Mouse (Mus musculus) forebrain, embryonic 12.5 days (tissue): ENCODE results near the gene 4921504E06Rik. TPM values are rescaled to one million over a fixed set of nuclear protein-coding genes. Genes with fewer than 3 reads are reported as not detected.

Source experiments
- ATAC-seq: fragments of 200-750 bp; cut with Nextera tagmentation; 2 replicates; pipeline ENCODE4 v1.8.0; 2017; ENCODE audit warnings: moderate TSS enrichment; ENCODE audit not compliant: low FRiP score
- H3K27ac ChIP-seq: fragments of 300-500 bp; sonication (generic); 2 replicates; pipeline ENCODE4 v1.5.1; 2016; ENCODE audit warnings: mild to moderate bottlenecking
- H3K27me3 ChIP-seq: fragments of 300-500 bp; sonication (generic); 2 replicates; pipeline ENCODE4 v1.6.1; 2016; ENCODE audit warnings: mild to moderate bottlenecking
- H3K36me3 ChIP-seq: fragments of 300-500 bp; sonication (generic); replicated peaks from 2 replicates; pipeline ENCODE4 v1.6.1; 2016; ENCODE audit warnings: mild to moderate bottlenecking
- H3K4me1 ChIP-seq: fragments of 300-500 bp; sonication (generic); 2 replicates; pipeline ENCODE4 v1.6.1; 2016
- H3K4me2 ChIP-seq: fragments of 300-500 bp; sonication (generic); 2 replicates; pipeline ENCODE4 v1.6.1; 2016; ENCODE audit warnings: mild to moderate bottlenecking, moderate library complexity
- H3K4me3 ChIP-seq: fragments of 300-500 bp; sonication (generic); replicated peaks from 2 replicates; pipeline ENCODE4 v1.5.1; 2016; ENCODE audit warnings: mild to moderate bottlenecking
- H3K9ac ChIP-seq: fragments of 300-500 bp; sonication (generic); 2 replicates; pipeline ENCODE4 v1.6.1; 2016; ENCODE audit warnings: mild to moderate bottlenecking
- H3K9me3 ChIP-seq: fragments of 300-500 bp; sonication (generic); 2 replicates; pipeline ENCODE4 v1.6.1; 2016
- WGBS: fragments of 180-500 bp; shearing (Covaris S2); methylation state at CpG from one replicate; pipeline ENCODE4 v1.1.7; 2016; 5-methylcytosine and 5-hydroxymethylcytosine counted together
- polyA plus RNA-seq: library from polyadenylated mRNA; unstranded; fragments of >200 nt; fragmentation: Nextera tagmentation; extraction: Ambion mirVana; gene quantifications from 2 replicates; pipeline ENCODE4 v1.2.1, GENCODE M21; 2016

Gene 4921504E06Rik
- polyA plus RNA-seq, 1 experiment from 2014 or later: not detected

GRCm38 (mm10) chr2:19461940-19462339 is 91.8 kb downstream of the 4921504E06Rik start:
- Histone ChIP-seq H3K4me1 (no peaks in the 10 kb centered on the region; the same call in 1 of the 2 replicates), H3K9ac (no peak overlapping the region), H3K27me3 (peaks cover 18% of the 10 kb centered on the region), H3K4me2 (no peak overlapping the region), H3K36me3 (no peaks in the 10 kb centered on the region), H3K9me3 (no peaks in the 10 kb centered on the region), H3K27ac (no peak overlapping the region), H3K4me3 (no peak overlapping the region)
- ATAC-seq: no peak
- WGBS: 43% methylated on average over 2 of the region's 2 CpGs

DNA sequence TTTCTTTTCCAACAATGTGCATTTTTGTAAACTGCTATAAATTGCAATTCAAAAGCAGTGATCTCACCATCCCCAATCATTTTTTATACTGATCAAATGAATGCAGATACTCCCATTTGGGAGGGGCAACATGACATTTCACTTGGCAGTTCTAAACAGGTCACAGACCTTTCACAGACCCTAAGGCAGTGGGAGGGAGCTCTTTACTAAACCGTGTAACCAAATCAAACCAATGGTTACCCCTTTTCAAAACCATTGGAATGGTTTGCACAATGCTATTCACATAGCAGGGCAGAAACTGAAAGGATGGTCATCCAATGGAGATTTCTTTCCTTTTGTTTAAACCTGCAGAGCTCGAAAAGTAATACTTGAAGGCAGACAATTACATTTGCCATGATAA is 94.9 kb downstream of the 4921504E06Rik start:
- no peak for ATAC-seq
- no peak overlapping the region for H3K9ac ChIP-seq
- peaks cover 7% of the 10 kb centered on the region for H3K4me1 ChIP-seq
- no peak overlapping the region for H3K4me3 ChIP-seq
- no peak overlapping the region for H3K27ac ChIP-seq
- peaks cover 49% of the 10 kb centered on the region for H3K27me3 ChIP-seq
- 11% methylated on average over 2 of the region's 2 CpGs for WGBS
- no peaks in the 10 kb centered on the region for H3K36me3 ChIP-seq
- H3K4me2 ChIP-seq: no peak overlapping the region
- H3K9me3 ChIP-seq: no peaks in the 10 kb centered on the region

DNA sequence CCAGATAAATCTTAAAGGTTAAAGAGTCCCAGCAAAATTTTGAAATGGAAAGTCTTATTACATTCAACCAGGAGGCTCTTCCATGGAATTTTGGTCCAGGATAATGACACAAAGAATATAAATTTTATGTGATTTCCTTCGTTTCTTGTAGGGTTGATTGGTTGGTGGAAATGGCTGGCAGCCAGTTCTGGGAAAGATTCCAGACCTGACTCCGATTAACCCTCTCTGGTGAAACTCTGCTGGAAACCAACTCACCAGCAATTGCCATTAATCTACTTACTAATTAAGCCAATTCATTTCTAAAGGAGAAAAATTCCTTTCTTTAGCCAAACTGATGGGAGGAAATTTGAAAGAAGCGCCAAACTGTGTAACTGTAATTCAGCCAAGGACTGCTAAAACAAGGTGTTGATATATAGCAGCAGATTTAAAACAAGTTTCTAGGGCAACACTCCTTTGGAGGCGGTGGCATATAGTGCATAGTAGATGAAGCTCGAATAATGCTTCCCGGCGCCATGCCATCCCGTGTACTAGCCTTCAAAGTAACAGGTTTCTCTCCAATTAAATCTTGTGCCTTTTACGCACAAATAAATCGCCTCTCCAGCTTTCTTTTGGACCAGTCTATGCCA is 97.7 kb downstream of the 4921504E06Rik start:
- peak; percentile 79; the same call in 1 of the 2 replicates for ATAC-seq
- no peak overlapping the region for H3K9ac ChIP-seq
- H3K9me3 ChIP-seq: no peaks in the 10 kb centered on the region
- H3K36me3 ChIP-seq: no peaks in the 10 kb centered on the region
- no peak overlapping the region for H3K27ac ChIP-seq
- H3K4me3 ChIP-seq: no peak overlapping the region
- peaks cover 74% of the 10 kb centered on the region for H3K27me3 ChIP-seq
- WGBS: 3% methylated on average over 10 of the region's 10 CpGs
- peaks cover 17% of the 10 kb centered on the region for H3K4me1 ChIP-seq
- H3K4me2 ChIP-seq: no peak overlapping the region

- H3K27me3 ChIP-seq: peaks cover 81% of the 10 kb centered on the region
- no peaks in the 10 kb centered on the region for H3K9me3 ChIP-seq
- 1% methylated on average over 5 of the region's 5 CpGs for WGBS
- H3K4me2 ChIP-seq: no peak overlapping the region; the same call in 1 of the 2 replicates
- H3K36me3 ChIP-seq: no peaks in the 10 kb centered on the region
- no peak overlapping the region for H3K4me3 ChIP-seq
- no peak overlapping the region for H3K9ac ChIP-seq
- peaks cover 17% of the 10 kb centered on the region for H3K4me1 ChIP-seq
- no peak for ATAC-seq
- H3K27ac ChIP-seq: no peak overlapping the region
These were observed 98.5 kb downstream of the 4921504E06Rik start for GRCm38 (mm10) chr2:19455228-19455627.

DNA sequence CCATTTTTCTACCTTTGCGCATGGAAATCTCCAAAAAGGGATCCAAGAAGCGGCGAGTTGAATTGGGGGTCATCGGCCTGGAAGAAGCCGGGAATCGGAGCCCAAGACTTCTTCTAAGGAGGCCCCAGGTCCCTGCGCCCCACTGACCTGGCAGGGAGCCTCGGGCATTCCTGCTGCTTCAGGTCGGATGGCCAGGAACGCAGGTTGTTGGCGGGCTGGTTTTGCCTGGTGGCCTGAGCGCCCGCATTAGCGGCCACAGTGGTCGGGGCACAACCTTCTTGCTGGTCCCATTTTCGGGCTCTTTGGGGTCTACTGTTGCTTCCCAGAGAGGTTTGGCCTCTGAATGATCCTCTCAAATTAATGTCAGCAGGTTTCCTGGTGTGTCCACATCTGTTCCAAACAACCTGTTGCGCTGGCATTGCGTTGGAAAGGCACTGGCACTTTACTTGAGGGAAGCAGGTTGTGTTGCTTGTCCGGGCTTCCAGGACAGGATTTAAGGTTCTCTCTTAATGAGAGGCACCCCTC is 101.1 kb downstream of the 4921504E06Rik start:
- Histone ChIP-seq H3K4me3 (no peak overlapping the region), H3K9me3 (no peaks in the 10 kb centered on the region), H3K9ac (no peak overlapping the region), H3K27me3 (peaks cover 100% of the 10 kb centered on the region), H3K4me1 (peaks cover 25% of the 10 kb centered on the region), H3K4me2 (peak overlapping the region; percentile 24; the same call in 1 of the 2 replicates), H3K27ac (no peak overlapping the region), H3K36me3 (no peaks in the 10 kb centered on the region)
- ATAC-seq: no peak
- WGBS: 2% methylated on average over 19 of the region's 19 CpGs

- H3K4me2 ChIP-seq: no peak overlapping the region
- ATAC-seq: no peak
- peaks cover 97% of the 10 kb centered on the region for H3K27me3 ChIP-seq
- H3K9me3 ChIP-seq: no peaks in the 10 kb centered on the region
- no peak overlapping the region for H3K4me3 ChIP-seq
- 23% methylated on average over 4 of the region's 4 CpGs for WGBS
- no peaks in the 10 kb centered on the region for H3K36me3 ChIP-seq
- H3K4me1 ChIP-seq: peaks cover 40% of the 10 kb centered on the region
- H3K9ac ChIP-seq: no peak overlapping the region
- H3K27ac ChIP-seq: no peak overlapping the region
These were observed 104.4 kb downstream of the 4921504E06Rik start for GRCm38 (mm10) chr2:19449308-19449707.

GRCm38 (mm10) chr2:19448042-19448700 is 105.5 kb downstream of the 4921504E06Rik start:
- no peaks in the 10 kb centered on the region for H3K9me3 ChIP-seq
- peak; percentile 53 for ATAC-seq
- H3K4me1 ChIP-seq: peaks cover 34% of the 10 kb centered on the region
- peaks cover 97% of the 10 kb centered on the region for H3K27me3 ChIP-seq
- peak overlapping the region; percentile 51 for H3K4me2 ChIP-seq
- no peak overlapping the region for H3K27ac ChIP-seq
- peak overlapping the region; percentile 22 for H3K4me3 ChIP-seq
- no peak overlapping the region for H3K9ac ChIP-seq
- no peaks in the 10 kb centered on the region for H3K36me3 ChIP-seq
- under 1% methylated on average over 28 of the region's 31 CpGs for WGBS

DNA sequence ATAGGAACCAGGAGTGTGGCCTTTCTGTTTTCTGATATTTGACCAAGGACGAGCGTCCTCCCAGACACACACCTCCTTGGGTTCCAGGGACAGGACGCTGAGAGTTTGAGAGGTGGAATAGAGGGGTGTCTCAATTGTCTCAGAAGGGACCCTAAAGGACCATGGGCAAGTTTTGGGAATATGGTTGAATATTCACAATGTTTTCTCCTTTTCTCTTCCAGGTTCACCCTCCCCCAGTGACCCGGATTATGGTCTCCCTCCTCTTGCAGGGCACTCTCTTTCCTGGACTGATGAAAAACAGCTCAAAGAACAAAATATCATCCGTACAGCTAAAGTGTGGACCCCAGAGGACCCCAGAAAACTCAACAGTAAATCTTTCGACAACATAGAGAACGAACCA is 107.0 kb downstream of the 4921504E06Rik start:
- Histone ChIP-seq H3K27ac (no peak overlapping the region), H3K27me3 (peaks cover 97% of the 10 kb centered on the region), H3K4me3 (no peak overlapping the region), H3K9me3 (no peaks in the 10 kb centered on the region), H3K36me3 (no peaks in the 10 kb centered on the region), H3K4me1 (peaks cover 26% of the 10 kb centered on the region), H3K9ac (no peak overlapping the region), H3K4me2 (no peak overlapping the region)
- WGBS: 6% methylated on average over 7 of the region's 7 CpGs
- ATAC-seq: no peak

DNA sequence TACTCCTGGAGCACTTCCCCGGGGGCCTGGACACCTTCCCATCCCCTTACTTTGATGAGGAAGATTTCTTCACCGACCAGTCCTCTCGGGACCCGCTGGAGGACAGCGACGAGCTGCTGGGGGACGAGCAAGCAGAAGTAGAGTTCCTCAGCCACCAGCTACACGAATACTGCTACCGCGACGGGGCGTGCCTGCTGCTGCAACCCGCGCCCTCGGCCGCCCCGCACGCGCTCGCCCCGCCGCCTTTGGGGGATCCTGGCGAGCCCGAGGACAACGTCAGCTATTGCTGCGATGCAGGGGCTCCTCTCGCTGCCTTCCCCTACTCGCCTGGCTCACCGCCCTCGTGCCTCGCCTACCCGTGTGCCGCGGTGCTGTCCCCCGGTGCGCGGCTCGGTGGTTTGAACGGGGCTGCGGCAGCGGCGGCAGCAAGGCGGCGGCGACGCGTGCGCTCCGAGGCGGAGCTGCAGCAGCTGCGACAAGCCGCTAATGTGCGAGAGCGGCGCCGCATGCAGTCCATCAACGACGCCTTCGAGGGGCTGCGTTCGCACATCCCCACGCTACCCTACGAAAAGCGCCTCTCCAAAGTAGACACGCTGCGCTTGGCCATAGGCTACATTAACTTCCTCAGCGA is 107.7 kb downstream of the 4921504E06Rik start:
- Histone ChIP-seq H3K9me3 (no peaks in the 10 kb centered on the region), H3K36me3 (no peaks in the 10 kb centered on the region), H3K4me1 (peaks cover 26% of the 10 kb centered on the region), H3K27ac (no peak overlapping the region), H3K27me3 (peaks cover 97% of the 10 kb centered on the region), H3K4me2 (peak overlapping the region; percentile 61), H3K4me3 (peak overlapping the region; percentile 36), H3K9ac (peak overlapping the region; percentile 17; the same call in 1 of the 2 replicates)
- ATAC-seq: peak; percentile 39; the same call in 1 of the 2 replicates
- WGBS: 0% methylated on average over 67 of the region's 67 CpGs

DNA sequence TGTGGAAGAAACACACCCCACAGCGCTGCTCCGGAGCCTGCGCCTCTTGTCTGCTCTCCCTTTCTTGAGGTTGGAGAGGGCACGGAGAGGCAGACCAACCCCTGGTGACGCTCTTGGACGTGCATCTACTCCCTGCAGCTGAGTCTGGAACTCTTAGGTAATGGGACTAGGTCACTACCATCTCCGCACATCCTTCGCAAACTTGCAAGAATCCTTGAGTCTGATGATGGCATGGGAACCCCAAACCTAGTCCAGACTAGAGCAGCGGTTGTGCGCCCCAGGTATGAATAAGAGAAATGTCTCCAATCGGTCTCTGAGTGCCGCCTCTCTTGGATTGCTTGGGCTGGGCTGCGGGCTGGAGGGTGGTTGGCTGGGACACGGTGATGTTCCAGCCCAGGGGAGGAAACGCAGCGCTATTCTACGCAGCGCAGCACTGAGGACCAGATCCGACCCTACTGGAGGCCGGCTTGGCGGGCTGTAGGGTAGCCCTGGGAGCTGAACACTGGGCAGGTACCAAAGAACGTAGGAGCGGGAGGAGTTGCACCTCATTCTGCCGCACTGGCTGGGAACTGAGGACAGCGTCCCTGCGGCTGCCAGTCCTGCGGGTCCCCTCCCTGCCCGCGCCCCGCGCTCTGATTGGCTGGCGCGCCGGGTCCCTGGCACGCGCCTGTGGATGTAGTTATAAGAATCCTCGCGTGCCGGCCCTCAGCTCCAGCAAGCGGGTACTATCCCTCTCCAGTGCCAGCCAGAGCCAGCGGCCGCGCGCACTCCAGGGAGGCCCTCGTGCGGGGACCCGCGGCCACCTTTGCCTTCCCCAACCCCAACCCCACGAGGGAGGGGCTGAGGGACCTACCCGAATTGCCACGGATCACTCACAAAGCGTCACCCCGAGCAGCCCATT is 108.5 kb downstream of the 4921504E06Rik start, which contains the start of gene Ptf1a:
TSS of gene Ptf1a (plus strand) at position 733 of the 901 bp plus-strand sequence.
- Histone ChIP-seq H3K4me2 (peak within 1 kb of the TSS; percentile 61), H3K4me1 (peaks cover 26% of the 10 kb centered on the region), H3K27ac (no peak within 1 kb of the TSS), H3K9ac (peak within 1 kb of the TSS; percentile 17; the same call in 1 of the 2 replicates), H3K9me3 (no peaks in the 10 kb centered on the region), H3K36me3 (no peaks in the 10 kb centered on the region), H3K4me3 (peak within 1 kb of the TSS; percentile 36), H3K27me3 (peaks cover 97% of the 10 kb centered on the region)
- peak; percentile 71 for ATAC-seq
- under 1% methylated on average over 51 of the region's 53 CpGs for WGBS

DNA sequence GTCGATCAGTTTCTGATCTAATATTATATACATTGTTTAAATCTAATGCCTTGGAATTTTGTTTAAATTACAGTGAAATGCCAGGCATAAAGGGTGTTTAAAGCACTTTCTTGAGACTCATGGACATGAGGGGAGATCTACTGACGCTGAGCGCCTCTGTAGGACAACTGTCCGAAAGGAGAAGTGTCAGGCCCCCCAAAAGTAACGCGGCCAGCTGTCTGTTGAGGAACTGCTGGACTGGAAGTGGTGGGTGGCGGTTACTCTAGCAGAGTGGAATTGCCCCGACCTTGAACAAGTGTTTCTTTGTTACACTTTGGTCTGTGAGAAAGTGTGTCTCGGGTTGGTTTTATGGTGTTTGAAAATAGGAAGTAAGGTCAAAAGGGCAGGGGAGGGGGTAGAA is 109.4 kb downstream of the 4921504E06Rik start:
- Histone ChIP-seq H3K4me1 (peaks cover 26% of the 10 kb centered on the region), H3K9ac (no peak overlapping the region), H3K27me3 (peaks cover 93% of the 10 kb centered on the region), H3K36me3 (no peaks in the 10 kb centered on the region), H3K9me3 (no peaks in the 10 kb centered on the region), H3K4me2 (no peak overlapping the region), H3K4me3 (no peak overlapping the region), H3K27ac (no peak overlapping the region)
- ATAC-seq: no peak
- 3% methylated on average over 9 of the region's 9 CpGs for WGBS
